ENCODE assay signal across 21 mouse cellular contexts in genomic region chr7:35130888-35131287, GRCm38 (mm10). TPM values are rescaled to one million over a fixed set of nuclear protein-coding genes. Genes with fewer than 3 reads are reported as not detected.
DNase-seq lines count a peak whose midpoint lies in the region; ATAC-seq and TF ChIP-seq lines count a peak whose summit lies in the region.
"Had no signal": no experiment of that assay in that cellular context is flagged by ENCODE, and none has a peak within 500 bp of the region (broad histone marks: within the 10 kb centered on the region; RNA-seq: fewer than 3 reads in every experiment).

No protein-coding gene starts in this region.

- no peaks in the 10 kb centered on the region for H3K9me3 ChIP-seq in lung, embryonic 14.5 days (ENCODE audit: low read depth, low read length)
- H3K9me3 ChIP-seq: embryonic facial prominence, embryonic 13.5 days; forebrain, embryonic 12.5 days; heart, embryonic 10.5 days; hindbrain, embryonic 13.5 days had no signal

- H3K4me1 ChIP-seq in lung, embryonic 14.5 days (ENCODE audit: insufficient read depth), result peaks cover 4% of the 10 kb centered on the region; the same call in 1 of the 2 replicates
- H3K4me1 ChIP-seq: forebrain, embryonic 12.5 days had no signal

- H3K9ac ChIP-seq in lung, embryonic 14.5 days, result no peak overlapping the region
- H3K9ac ChIP-seq: embryonic facial prominence, embryonic 13.5 days; forebrain, embryonic 12.5 days; hindbrain, embryonic 13.5 days had no signal

- peak; percentile 42 for DNase-seq in adrenal gland, postnatal 25 days
- no peak for DNase-seq in adrenal gland, adult (ENCODE audit: inconsistent age in 2 of 2, low spot score in 1 of 2)
- DNase-seq in lung, embryonic 14.5 days, result peak; percentile 64
- DNase-seq in lung, adult 18-20 months, result no peak
- DNase-seq in urinary bladder, adult 2 months (ENCODE audit: low spot score), result peak; percentile 13
- no peak for DNase-seq in urinary bladder, adult 18-20 months (ENCODE audit: low spot score in 2 of 2)
- no peak for DNase-seq in left cerebral cortex, postnatal 14 days (ENCODE audit: low spot score in 2 of 2)
- DNase-seq: cerebellum, adult 9-11 months; gastrocnemius, postnatal 10 days; heart, adult 18-20 months; heart, postnatal 14 days had no signal

- intact Hi-C loops in left cerebral cortex, postnatal 14 days (cut with DNase I), result no loop called here

- no peaks in the 10 kb centered on the region for H3K27me3 ChIP-seq in lung, embryonic 14.5 days (ENCODE audit: insufficient read depth, low read length)
- H3K27me3 ChIP-seq: CH12.LX, Patski had no signal

- no peak for ATAC-seq in lung, embryonic 14.5 days (ENCODE audit: insufficient read depth)
- ATAC-seq: activated CD4-positive, CD25-positive, alpha-beta regulatory T cell, adult 4 months; forebrain, embryonic 16.5 days; Patski had no signal

- WGBS in lung, embryonic 14.5 days, result 56% methylated on average over 5 of the region's 5 CpGs

- H3K4me3 ChIP-seq in lung, embryonic 14.5 days (ENCODE audit: low read depth, low read length), result no peak overlapping the region
- H3K4me3 ChIP-seq: embryonic facial prominence, embryonic 13.5 days; forebrain, embryonic 12.5 days; heart, embryonic 10.5 days; hindbrain, embryonic 13.5 days had no signal

- H3K4me2 ChIP-seq in lung, embryonic 14.5 days, result no peak overlapping the region
- H3K4me2 ChIP-seq: embryonic facial prominence, embryonic 13.5 days; forebrain, embryonic 12.5 days; hindbrain, embryonic 13.5 days had no signal

- no peak overlapping the region for H3K27ac ChIP-seq in lung, embryonic 14.5 days (ENCODE audit: low read depth)
- H3K27ac ChIP-seq: embryonic facial prominence, embryonic 13.5 days; forebrain, embryonic 12.5 days; heart, embryonic 10.5 days; hindbrain, embryonic 13.5 days; hindbrain, postnatal 0 days had no signal

- TF ChIP-seq CTCF in lung, embryonic 14.5 days (IDR thresholded peaks at IDR 0.05; ENCODE audit: low read depth), result no peak

- no peaks in the 10 kb centered on the region for H3K36me3 ChIP-seq in lung, embryonic 14.5 days (ENCODE audit: insufficient read depth)
- H3K36me3 ChIP-seq: embryonic facial prominence, embryonic 13.5 days; forebrain, embryonic 12.5 days; heart, embryonic 10.5 days; hindbrain, embryonic 13.5 days had no signal

RNA-seq across cellular contexts. Expression of gene Cebpa, which starts 11.8 kb away (rescaled TPM):
- 115 and 116 TPM in 2 replicates for total RNA-seq in adrenal gland, postnatal 25 days (2021)
- polyA plus RNA-seq in lung, embryonic 14.5 days (2014; fragmentation: Nextera tagmentation; extraction: Ambion mirVana), result 5.1 and 6.0 TPM in 2 replicates
- polyA plus RNA-seq in urinary bladder, adult 2 months (2012; rRNA removed), result 28.5 and 31.0 TPM in 2 replicates
- 1 to 10 TPM; 6.2 to 7.3 TPM for total RNA-seq in left cerebral cortex, postnatal 14 days (2021)
- total RNA-seq: CH12.LX had no signal

RNA-seq across cellular contexts. Expression of gene Slc7a10, which starts 55.3 kb away (rescaled TPM):
- 2.8 and 3.0 TPM in 2 replicates for total RNA-seq in adrenal gland, postnatal 25 days (2021)
- polyA plus RNA-seq in lung, embryonic 14.5 days (2014; fragmentation: Nextera tagmentation; extraction: Ambion mirVana), result 1.4 and 1.8 TPM in 2 replicates
- polyA plus RNA-seq in urinary bladder, adult 2 months (2012; rRNA removed), result 3.7 and 7.7 TPM in 2 replicates
- total RNA-seq in left cerebral cortex, postnatal 14 days (2021), result 10 to 100 TPM; 45.4 to 48.0 TPM
- total RNA-seq: CH12.LX; hematopoietic stem cell, adult 5-6 weeks had no signal
- polyA plus RNA-seq: Patski had no signal

Comparison
In these comparisons a context has a peak if more than half of its experiments do, and no peak if none do; other contexts are left out.
1. DNase-seq: peak in adrenal gland, postnatal 25 days (single experiment), lung, embryonic 14.5 days (single experiment) and urinary bladder, adult 2 months (single experiment); none in adrenal gland, adult (0 of 2), lung, adult 18-20 months (0 of 2), urinary bladder, adult 18-20 months (0 of 2) and left cerebral cortex, postnatal 14 days (0 of 2).
2. RNA of gene Cebpa, which starts 11.8 kb away (total RNA-seq): 115 to 116 TPM in adrenal gland, postnatal 25 days; 6.2 to 7.3 TPM in left cerebral cortex, postnatal 14 days; every median in the first group is over 10 times any median in the second.
3. RNA of gene Slc7a10, which starts 55.3 kb away (total RNA-seq): 45.4 to 48.0 TPM in left cerebral cortex, postnatal 14 days; 2.8 to 3.0 TPM in adrenal gland, postnatal 25 days; every median in the first group is over 10 times any median in the second.